Mouse (Mus musculus) liver, embryonic 11.5 days (tissue): ENCODE results near the gene Nkx2-3. TPM values are rescaled to one million over a fixed set of nuclear protein-coding genes. Genes with fewer than 3 reads are reported as not detected.

ENCODE experiments used
- ATAC-seq: fragments of 200-750 bp; cut with Nextera tagmentation; replicated peaks from 2 replicates; pipeline ENCODE4 v1.8.0; 2017; ENCODE audit warnings: moderate number of reproducible peaks, mild to moderate bottlenecking, moderate TSS enrichment, moderate library complexity; ENCODE audit not compliant: low FRiP score
- DNase-seq: peaks from one replicate; pipeline ENCODE4 v3.0.0-alpha.2; 2017; ENCODE audit warnings: low spot score
- H3K27ac ChIP-seq: fragments of 300-500 bp; sonication (generic); 2 replicates; pipeline ENCODE4 v1.5.1; 2014; ENCODE audit warnings: mild to moderate bottlenecking, low read depth, low read length, control low read depth
- H3K27me3 ChIP-seq: fragments of 300-500 bp; sonication (generic); replicated peaks from 2 replicates; pipeline ENCODE4 v1.6.1; 2014; ENCODE audit warnings: low read length, mixed read lengths; ENCODE audit not compliant: control insufficient read depth, insufficient read depth
- H3K36me3 ChIP-seq: fragments of 300-500 bp; sonication (generic); 2 replicates; pipeline ENCODE4 v1.6.1; 2014; ENCODE audit warnings: mild to moderate bottlenecking, low read length, moderate library complexity, mixed read lengths; ENCODE audit not compliant: control insufficient read depth, insufficient read depth
- H3K4me1 ChIP-seq: fragments of 300-500 bp; sonication (generic); replicated peaks from 2 replicates; pipeline ENCODE4 v1.6.1; 2014; ENCODE audit warnings: low read length, mixed read lengths; ENCODE audit not compliant: control insufficient read depth, insufficient read depth
- H3K4me2 ChIP-seq: fragments of 300-500 bp; sonication (generic); 2 replicates; pipeline ENCODE4 v1.6.1; 2014; ENCODE audit warnings: mild to moderate bottlenecking, control low read depth, moderate library complexity
- H3K4me3 ChIP-seq: fragments of 300-500 bp; sonication (generic); 2 replicates; pipeline ENCODE4 v1.5.1; 2014; ENCODE audit warnings: low read depth, low read length, control low read depth
- H3K9ac ChIP-seq: fragments of 300-500 bp; sonication (generic); 2 replicates; pipeline ENCODE4 v1.6.1; 2014; ENCODE audit warnings: low read depth, low read length, control low read depth
- H3K9me3 ChIP-seq: fragments of 300-500 bp; sonication (generic); 2 replicates; pipeline ENCODE4 v1.6.1; 2016; ENCODE audit warnings: low read length, inconsistent platforms, mixed read lengths; ENCODE audit not compliant: control insufficient read depth
- WGBS: fragments of 180-500 bp; shearing (Covaris S2); extraction: QIAGEN DNeasy Blood & Tissue Kit; methylation state at CpG from one replicate; pipeline ENCODE4 v1.1.7; 2014; 5-methylcytosine and 5-hydroxymethylcytosine counted together
- polyA plus RNA-seq: library from polyadenylated mRNA; unstranded; fragments of >200 nt; fragmentation: Nextera tagmentation; extraction: Ambion mirVana; gene quantifications from 2 replicates; pipeline ENCODE4 v1.2.1, GENCODE M21; 2014

The Nkx2-3 gene
- polyA plus RNA-seq, 1 experiment from 2014 or later, result 1.2 TPM

- H3K4me1 ChIP-seq, result no peaks in the 10 kb centered on the region
- no peak for ATAC-seq
- no peaks in the 10 kb centered on the region for H3K9me3 ChIP-seq
- WGBS, result 91% methylated on average over 3 of the region's 3 CpGs
- no peak overlapping the region for H3K9ac ChIP-seq
- H3K4me2 ChIP-seq, result no peak overlapping the region
- DNase-seq, result no peak
- H3K27ac ChIP-seq, result no peak overlapping the region
- H3K4me3 ChIP-seq, result no peak overlapping the region
- no peaks in the 10 kb centered on the region for H3K36me3 ChIP-seq
- H3K27me3 ChIP-seq, result peaks cover 22% of the 10 kb centered on the region
Observed at GRCm38 (mm10) chr19:43627345-43627744, 15.2 kb downstream of the Nkx2-3 start.

- no peak overlapping the region for H3K9ac ChIP-seq
- H3K36me3 ChIP-seq, result no peaks in the 10 kb centered on the region
- H3K27ac ChIP-seq, result no peak overlapping the region
- DNase-seq (no peak), ATAC-seq (no peak)
- WGBS, result 52% methylated on average over 4 of the region's 4 CpGs
- no peak overlapping the region for H3K4me2 ChIP-seq
- H3K9me3 ChIP-seq, result no peaks in the 10 kb centered on the region
- peaks cover 8% of the 10 kb centered on the region; the same call in 1 of the 2 replicates for H3K27me3 ChIP-seq
- no peak overlapping the region for H3K4me3 ChIP-seq
- no peaks in the 10 kb centered on the region for H3K4me1 ChIP-seq
Observed at GRCm38 (mm10) chr19:43629088-43629487, 17.0 kb downstream of the Nkx2-3 start.

DNA sequence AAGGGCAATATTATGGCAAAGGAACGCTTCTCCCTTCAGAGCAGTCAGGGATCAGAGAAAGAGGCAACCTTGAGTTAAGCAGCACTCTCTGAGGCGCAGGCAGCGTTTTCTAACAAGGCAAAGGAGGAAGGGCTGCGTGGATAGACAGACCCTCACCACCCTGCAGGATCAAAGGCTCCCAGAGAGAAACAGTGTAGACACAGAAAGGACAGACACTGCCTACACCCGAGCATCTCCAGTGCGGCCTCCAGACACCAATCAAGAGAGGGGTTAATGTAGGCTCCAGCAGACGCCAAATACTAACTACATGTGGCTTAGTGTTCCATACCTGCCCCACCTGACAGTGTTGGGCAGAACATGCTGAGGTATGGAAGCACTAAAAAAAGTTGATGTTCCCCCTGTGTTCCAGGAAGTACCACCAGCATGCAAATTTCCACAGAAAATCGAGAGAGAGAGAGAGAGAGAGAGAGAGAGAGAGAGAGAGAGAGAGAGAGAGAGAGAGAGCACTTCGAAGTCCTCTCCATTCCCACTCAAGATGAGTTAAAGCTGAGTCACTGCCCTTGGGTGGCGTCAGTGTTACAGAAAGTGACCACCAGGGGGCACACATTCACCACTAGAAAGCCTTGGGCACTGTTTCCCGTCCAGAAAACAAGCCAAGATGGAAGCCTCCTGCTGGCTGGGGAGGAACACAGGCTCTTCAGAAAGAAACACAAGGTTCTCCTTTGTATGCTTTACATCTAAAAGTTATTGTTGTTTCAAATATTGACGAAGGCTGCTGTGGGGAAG is 18.5 kb downstream of the Nkx2-3 start:
- H3K9me3 ChIP-seq, result no peaks in the 10 kb centered on the region

GRCm38 (mm10) chr19:43641833-43642232 is 29.7 kb downstream of the Nkx2-3 start:
- H3K4me1 ChIP-seq, result no peaks in the 10 kb centered on the region; the same call in 1 of the 2 replicates
- DNase-seq, result no peak
- no peaks in the 10 kb centered on the region for H3K9me3 ChIP-seq
- H3K4me2 ChIP-seq, result no peak overlapping the region
- no peak overlapping the region for H3K9ac ChIP-seq
- WGBS, result 68% methylated on average over 11 of the region's 11 CpGs
- H3K4me3 ChIP-seq, result no peak overlapping the region
- no peak for ATAC-seq
- H3K36me3 ChIP-seq, result no peaks in the 10 kb centered on the region
- no peaks in the 10 kb centered on the region; the same call in 1 of the 2 replicates for H3K27me3 ChIP-seq
- no peak overlapping the region for H3K27ac ChIP-seq

More for the DNA sequence above, 18.5 kb downstream of the Nkx2-3 start:
- Histone ChIP-seq H3K27me3 (peaks cover 3% of the 10 kb centered on the region; the same call in 1 of the 2 replicates), H3K9ac (no peak overlapping the region), H3K36me3 (no peaks in the 10 kb centered on the region), H3K4me1 (no peaks in the 10 kb centered on the region), H3K4me2 (no peak overlapping the region), H3K27ac (no peak overlapping the region), H3K4me3 (no peak overlapping the region)
- WGBS, result 32% methylated on average over 12 of the region's 12 CpGs
- ATAC-seq (peak; percentile 79; the same call in 1 of the 2 replicates), DNase-seq (peak; percentile 78)

GRCm38 (mm10) chr19:43642843-43643242 is 30.7 kb downstream of the Nkx2-3 start:
- Histone ChIP-seq H3K27ac (no peak overlapping the region), H3K4me3 (no peak overlapping the region), H3K9me3 (no peaks in the 10 kb centered on the region), H3K4me1 (no peaks in the 10 kb centered on the region; the same call in 1 of the 2 replicates), H3K9ac (no peak overlapping the region), H3K4me2 (no peak overlapping the region), H3K27me3 (no peaks in the 10 kb centered on the region; the same call in 1 of the 2 replicates), H3K36me3 (no peaks in the 10 kb centered on the region)
- 76% methylated on average over 9 of the region's 9 CpGs for WGBS
- DNase-seq (no peak), ATAC-seq (no peak)

DNA sequence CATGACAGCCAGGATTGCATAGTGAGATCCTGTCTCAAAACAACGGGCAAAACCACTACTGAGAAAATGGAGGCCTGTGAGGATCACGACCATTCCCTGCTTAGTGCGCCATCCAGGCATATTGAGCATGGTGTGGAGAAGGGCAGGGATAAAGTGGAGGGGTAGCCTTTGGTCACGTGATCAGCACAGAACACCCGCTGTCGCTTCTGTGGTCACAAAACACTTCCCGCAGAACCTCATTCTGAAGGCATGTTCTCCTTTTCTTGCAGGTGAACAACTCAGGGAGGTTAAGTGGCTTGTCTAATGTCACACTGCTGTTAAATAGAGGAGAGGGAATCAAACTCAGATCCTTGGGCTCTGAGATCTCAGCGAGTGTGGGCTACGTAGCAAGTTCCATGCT is 33.4 kb downstream of the Nkx2-3 start:
- ATAC-seq (no peak), DNase-seq (no peak)
- H3K9ac ChIP-seq, result no peak overlapping the region
- H3K27me3 ChIP-seq, result no peaks in the 10 kb centered on the region; the same call in 1 of the 2 replicates
- no peak overlapping the region for H3K4me2 ChIP-seq
- H3K4me3 ChIP-seq, result no peak overlapping the region
- WGBS, result 67% methylated on average over 9 of the region's 9 CpGs
- H3K4me1 ChIP-seq, result no peaks in the 10 kb centered on the region; the same call in 1 of the 2 replicates
- H3K9me3 ChIP-seq, result no peaks in the 10 kb centered on the region
- H3K36me3 ChIP-seq, result no peaks in the 10 kb centered on the region
- no peak overlapping the region for H3K27ac ChIP-seq

DNA sequence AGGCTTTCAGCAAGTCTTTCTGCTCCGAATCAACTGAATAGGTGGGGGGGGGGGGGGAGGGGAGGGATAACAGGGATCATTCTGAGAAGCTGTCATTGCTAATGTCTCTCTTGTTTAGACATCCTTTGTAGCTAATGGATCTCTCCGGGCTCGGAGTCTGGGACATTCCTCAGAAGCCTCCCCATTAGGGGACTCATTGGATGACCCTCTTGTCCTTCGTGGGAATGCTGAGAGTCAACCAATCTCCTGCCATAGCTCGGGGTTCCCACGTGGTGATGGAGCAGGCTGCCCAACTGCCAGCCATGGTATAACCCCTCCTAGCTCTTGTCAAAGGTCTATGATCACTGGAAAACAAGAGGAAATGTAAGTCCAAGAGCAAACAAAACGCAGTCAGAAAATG is 34.7 kb downstream of the Nkx2-3 start:
- H3K4me1 ChIP-seq, result no peaks in the 10 kb centered on the region; the same call in 1 of the 2 replicates
- no peak overlapping the region for H3K9ac ChIP-seq
- H3K36me3 ChIP-seq, result no peaks in the 10 kb centered on the region
- ATAC-seq (no peak), DNase-seq (no peak)
- 54% methylated on average over 7 of the region's 7 CpGs for WGBS
- H3K4me2 ChIP-seq, result no peak overlapping the region
- H3K27me3 ChIP-seq, result no peaks in the 10 kb centered on the region; the same call in 1 of the 2 replicates
- no peak overlapping the region for H3K4me3 ChIP-seq
- H3K27ac ChIP-seq, result no peak overlapping the region
- H3K9me3 ChIP-seq, result no peaks in the 10 kb centered on the region

DNA sequence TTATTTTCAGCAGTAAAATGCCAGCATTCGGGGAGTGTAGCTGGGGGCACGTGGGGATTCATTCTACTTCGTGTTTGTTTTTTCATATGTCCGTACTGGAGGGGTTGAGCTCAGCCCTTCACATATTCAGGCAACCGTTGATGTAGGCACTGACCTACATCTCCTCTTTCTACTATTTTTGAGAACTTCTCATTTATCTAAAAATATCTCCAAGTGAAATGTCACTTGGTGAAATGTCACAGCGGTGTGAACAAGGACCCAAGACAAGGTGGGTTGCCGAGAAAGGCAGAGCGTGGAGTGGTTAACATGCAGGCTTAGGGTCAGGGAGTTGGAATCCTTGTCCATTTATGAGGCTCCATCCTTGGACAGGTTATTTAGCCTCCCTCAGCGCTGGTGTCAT is 35.1 kb downstream of the Nkx2-3 start:
- Histone ChIP-seq H3K4me3 (no peak overlapping the region), H3K27me3 (peaks cover 2% of the 10 kb centered on the region; the same call in 1 of the 2 replicates), H3K9me3 (no peaks in the 10 kb centered on the region), H3K4me2 (no peak overlapping the region), H3K27ac (no peak overlapping the region), H3K4me1 (no peaks in the 10 kb centered on the region; the same call in 1 of the 2 replicates), H3K36me3 (no peaks in the 10 kb centered on the region), H3K9ac (no peak overlapping the region)
- no peak for DNase-seq
- WGBS, result 73% methylated on average over 9 of the region's 9 CpGs
- ATAC-seq, result no peak

GRCm38 (mm10) chr19:43648343-43648742 is 36.2 kb downstream of the Nkx2-3 start:
- DNase-seq (no peak), ATAC-seq (no peak)
- H3K4me2 ChIP-seq, result no peak overlapping the region
- H3K4me1 ChIP-seq, result no peaks in the 10 kb centered on the region; the same call in 1 of the 2 replicates
- no peak overlapping the region for H3K9ac ChIP-seq
- H3K27ac ChIP-seq, result no peak overlapping the region
- no peak overlapping the region for H3K4me3 ChIP-seq
- WGBS, result 74% methylated on average over 4 of the region's 4 CpGs
- peaks cover 5% of the 10 kb centered on the region for H3K27me3 ChIP-seq
- no peaks in the 10 kb centered on the region for H3K36me3 ChIP-seq
- H3K9me3 ChIP-seq, result no peaks in the 10 kb centered on the region
